Mouse (Mus musculus) ovary, postnatal 36 days (tissue): ENCODE measurements at regions not wholly inside any gene's neighbourhood (a gene's known extent, or its start where the extent isn't known, plus 50 kb on each side); places are given as distances from the start of the nearest gene placed in this dataset.
"Not testable (repeated sequence)": the region's sequence is repeated elsewhere in the genome, so short reads cannot be mapped to it uniquely, and the experiment has no call there.

Experiments
- DNase-seq: peaks from one replicate; pipeline ENCODE4 v3.0.0; 2022; ENCODE audit warnings: low spot score, mixed read lengths

DNA sequence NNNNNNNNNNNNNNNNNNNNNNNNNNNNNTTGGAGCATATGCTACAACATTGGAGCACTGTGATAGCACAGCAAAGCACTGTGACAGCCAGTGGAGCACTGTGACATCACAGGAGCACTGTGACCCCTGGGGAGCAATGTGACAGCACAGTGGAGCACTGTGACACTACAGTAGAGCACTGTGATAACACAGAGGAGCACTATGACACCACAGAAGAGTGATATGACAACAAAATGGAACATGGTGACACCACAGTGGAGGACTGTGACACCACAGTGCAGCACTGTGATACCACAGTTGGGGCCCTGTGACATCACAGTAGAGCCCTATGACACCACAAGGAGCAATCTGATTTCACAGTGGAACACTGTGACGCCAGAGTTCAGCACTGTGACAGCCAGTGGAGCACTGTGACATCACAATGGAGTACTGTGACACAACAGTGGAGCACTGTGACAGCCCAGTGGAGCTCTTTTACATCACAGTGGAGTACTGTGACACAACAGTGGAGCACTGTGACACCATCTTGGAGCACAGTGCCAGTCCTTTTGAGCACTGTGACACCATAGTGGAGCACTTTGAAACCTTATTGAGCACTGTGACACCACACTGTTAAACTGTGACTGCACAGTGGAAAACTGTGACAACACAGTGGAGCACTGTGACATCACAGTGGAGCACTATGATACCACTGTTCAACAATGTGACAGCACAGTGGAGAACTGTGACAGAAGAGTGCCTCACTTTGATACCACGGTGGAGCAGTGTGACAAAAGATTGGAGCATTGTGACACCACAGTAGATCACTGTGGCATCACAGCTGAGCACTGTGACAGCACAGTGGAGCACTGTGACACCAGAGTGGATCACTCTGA, 116.9 kb upstream of the Vmn1r2 start:
- peak; percentile 1 for DNase-seq

DNA sequence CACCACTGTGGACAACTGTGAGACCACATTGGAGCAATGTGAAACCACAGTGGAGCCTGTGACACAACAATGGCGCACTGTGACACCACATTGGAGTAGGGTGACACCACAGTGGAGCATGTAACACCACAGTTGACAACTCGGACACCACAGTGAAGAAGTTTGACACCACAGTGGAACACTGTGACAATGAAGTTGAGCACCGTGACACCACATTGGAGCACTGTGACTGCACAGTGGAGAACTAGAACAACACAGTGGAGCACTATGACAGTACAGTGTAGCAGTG, 116.3 kb upstream of the Vmn1r2 start:
- DNase-seq: no peak

DNA sequence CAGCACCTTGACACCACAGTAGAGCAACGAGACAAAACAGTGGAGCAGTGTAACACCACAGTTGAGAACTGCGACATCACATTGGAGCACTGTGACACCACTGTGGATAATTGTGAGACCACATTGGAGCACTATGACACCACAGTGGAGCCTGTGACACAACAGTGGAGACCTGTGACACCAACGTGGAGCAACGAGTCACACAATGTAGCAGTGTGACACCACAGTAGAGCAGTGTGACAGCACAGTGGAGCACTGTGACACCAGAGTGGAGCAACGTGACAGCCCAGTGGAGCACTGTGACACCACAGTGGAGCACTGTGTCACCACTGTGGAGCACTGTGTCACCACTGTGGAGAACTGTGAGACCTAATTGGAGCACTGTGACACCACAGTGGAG, 115.9 kb upstream of the Vmn1r2 start:
- no peak for DNase-seq

DNA sequence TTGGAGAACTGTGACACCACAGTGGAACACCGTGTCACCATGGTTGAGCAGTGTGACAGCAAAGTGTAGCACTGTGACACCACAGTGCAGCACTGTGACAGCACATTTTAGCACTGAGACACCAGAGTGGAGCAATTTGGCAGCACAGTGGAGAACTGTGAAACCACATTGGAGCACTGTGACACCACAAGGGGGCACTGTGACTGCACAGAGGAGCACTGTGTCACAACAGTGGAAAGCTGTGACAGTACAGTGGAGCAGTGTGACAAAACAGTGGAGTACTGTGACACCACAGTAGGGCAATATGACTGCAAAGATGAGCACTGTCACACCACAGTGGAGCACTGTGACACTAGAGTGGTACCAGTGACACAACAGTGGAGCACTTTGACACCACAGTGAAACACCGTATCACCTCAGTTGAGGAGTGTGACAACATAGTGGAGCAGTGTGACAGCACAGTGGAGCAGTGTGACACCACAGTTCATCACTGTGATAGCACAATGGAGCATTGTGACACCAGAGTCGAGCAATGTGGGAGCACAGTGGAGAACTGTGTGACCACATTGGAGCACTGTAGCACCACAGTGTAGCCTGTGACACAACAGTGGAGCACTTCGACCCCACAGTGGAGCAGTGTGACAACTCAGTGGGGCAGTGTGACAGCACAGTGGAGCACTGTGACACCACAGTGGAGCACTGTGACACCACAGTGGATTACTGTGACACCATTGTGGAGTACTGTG, 114.6 kb upstream of the Vmn1r2 start:
- DNase-seq: peak; percentile 3

DNA sequence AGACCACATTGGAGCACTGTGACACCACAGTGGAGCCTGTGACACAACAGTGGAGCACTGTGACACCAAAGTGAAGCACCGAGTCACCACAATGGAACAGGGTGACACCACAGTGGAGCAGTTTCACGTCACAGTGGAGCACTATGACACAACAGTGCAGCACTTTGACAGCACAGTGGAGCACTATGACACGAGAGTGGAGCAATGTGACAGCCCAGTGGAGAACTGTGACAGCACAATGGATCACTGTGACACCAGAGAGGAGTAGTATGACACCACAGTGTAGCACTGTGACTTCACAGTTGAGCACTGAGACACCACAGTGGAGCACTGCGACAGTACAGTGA, 114.1 kb upstream of the Vmn1r2 start:
- no peak for DNase-seq

DNA sequence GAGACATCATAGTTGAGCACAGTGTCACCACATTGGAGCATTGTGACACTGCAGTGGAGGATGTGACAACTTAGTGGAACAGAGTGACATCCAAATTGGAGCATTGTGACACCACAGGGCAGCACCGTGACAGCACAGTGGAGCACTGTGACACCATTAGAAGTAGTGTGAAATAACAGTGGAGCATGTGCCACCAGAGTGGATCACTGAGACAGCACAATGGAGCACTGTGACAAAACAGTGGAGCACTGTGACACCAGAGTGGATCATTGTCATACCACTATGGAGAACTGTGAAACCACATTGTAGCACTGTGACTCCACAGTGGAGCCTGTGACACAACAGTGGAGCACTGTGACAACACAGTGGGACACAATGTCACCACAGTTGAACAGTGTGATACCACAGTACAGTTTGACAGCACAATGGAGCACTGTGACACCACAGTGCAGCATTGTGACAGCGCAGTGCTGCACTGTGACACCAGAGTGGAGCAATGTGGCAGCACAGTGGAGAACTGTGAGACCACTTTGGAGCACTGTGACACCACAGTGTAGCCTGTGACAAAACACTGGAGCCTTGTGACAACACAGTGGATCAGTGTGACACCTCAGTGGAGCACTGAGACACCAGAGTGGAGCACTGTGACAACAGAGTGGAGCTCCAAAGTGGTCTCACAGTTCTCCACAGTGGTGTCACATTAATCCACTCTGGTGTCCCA, 113.5 kb upstream of the Vmn1r2 start:
- DNase-seq: peak; percentile 1

DNA sequence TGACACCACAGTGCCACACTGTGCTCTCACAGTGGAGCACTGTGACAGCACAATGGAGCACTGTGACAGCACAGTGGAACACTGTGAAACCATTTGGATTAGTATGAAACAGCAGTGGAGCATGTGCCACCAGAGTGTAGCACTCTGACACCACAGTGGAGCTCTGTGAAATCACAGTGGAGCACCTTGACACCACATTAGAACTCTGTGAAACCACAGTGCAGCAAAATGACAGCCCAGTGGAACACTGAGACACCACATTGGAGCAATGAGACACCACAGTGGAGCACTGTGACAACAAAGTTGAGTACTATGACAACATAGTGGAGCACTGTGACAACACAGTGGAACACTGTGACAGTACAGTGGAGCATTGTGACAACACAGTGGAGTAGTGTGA, 112.2 kb upstream of the Vmn1r2 start:
- no peak for DNase-seq

DNA sequence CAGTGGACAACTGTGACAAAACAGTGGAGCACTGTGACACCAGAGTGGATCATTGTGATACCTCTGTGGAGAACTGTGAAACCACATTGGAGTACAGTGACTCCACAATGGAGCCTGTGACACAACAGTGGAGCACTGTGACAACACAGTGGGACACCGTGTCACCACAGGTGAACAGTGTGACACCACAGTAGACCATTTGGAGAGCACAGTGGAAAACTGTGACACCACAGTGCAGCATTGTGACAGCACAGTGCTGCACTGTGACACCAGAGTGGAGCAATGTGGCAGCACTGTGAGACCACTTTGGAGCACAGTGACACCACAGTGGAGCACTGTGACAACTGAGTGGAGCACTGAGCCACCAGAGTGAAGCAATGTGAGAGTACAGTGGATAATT, 111.7 kb upstream of the Vmn1r2 start:
- DNase-seq: peak; percentile 1

DNA sequence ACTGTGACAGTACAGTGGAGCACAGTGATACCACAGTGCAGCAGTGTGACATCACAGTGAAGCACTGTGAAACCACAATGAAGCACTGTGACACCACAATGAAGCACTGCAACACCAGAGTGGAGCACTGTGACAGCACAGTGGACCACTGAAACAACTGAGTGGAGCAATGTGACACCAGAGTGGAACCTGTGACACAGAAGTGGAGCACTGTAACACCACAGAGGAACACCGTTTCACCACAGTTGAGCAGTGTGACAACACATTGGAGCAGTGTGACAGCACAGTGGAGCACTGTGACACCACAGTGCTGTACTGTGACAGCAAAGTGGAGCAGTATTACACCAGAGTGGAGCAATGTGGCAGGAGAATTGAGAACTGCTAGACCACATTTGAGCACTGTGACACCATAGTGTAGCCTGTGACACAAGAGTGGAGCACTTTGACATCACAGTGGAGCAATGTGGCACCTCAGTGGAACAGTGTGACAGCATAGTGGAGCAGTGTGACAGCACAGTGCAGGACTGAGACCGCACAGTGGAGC, 107.5 kb upstream of the Vmn1r2 start:
- peak; percentile 2 for DNase-seq

DNA sequence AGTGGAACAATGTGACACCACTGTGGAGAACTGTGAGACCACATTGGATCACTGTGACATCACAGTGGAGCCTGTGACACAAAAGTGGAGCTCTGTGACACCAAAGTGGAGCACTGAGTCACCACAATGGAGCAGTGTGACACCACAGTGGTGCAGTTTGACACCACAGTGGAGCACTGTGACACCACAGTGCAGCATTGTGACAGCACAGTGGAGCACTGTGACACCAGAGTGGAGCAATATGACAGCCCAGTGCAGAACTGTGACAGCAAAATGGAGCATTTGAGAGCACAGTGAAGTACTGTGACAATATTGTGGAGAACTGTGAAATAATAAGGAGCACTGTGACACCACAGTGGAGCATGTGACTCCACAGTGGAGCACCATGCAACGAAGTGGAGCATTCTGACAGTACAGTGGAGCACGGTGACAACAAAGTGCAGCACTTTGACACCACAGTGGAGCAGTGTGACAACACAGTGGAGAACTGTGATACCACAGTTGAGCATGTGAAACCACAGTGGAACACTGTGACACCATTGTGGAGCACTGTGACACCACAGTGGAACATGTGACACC, 105.0 kb upstream of the Vmn1r2 start:
- DNase-seq: peak; percentile 1

DNA sequence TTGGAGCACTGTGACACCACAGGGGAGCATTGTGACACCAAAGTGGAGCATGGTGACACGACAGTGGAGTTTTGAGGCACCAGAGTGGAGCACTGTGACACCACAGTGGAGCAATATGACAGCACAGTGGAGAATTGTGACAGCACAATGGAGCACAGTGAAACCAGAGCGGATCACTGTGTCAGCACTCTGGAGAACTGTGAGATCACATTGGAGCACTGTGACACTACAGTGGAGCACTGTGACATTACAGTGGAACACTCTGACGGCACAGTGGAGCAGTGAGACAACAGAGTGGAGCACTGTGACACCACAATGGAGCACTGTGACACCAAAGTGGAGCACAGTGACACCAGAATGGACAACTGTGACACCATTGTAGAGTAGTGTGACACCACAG, 103.2 kb upstream of the Vmn1r2 start:
- DNase-seq: no peak

DNA sequence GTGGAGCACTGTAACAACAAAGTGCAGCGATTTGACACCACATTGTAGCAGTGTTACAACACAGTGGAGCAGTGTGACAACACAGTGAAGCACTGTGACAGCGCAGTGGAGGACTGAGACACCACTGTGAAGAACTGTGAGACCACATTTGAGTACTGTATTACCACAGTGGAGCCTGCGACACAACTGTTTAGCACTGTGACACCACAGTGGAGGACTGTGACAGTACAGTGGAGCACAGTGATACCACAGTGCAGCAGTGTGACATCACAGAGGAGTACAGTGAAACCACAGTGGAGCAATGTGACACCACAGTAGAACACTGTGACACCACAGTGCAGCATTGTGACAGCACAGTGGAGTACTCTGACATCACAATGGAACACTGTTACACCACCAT, 102.5 kb upstream of the Vmn1r2 start:
- DNase-seq: peak; percentile 2

DNA sequence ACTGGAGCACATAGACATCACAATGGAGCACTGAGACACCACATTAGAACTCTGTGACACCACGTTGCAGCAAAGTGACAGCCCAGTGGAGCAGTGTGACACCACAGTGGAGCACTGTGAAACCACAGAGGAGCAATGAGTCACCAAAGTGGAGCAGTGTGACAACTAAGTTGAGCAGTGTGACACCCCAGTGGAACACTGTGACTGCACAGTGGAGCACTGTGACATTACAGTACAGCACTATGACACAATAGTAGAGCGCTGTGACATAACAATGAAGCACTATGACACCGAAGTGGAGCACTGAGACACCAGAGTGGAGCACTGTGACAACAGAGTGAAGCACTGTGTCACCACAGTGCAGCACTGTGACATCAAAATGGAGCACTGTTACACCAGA, 101.8 kb upstream of the Vmn1r2 start:
- DNase-seq: not testable (repeated sequence)

DNA sequence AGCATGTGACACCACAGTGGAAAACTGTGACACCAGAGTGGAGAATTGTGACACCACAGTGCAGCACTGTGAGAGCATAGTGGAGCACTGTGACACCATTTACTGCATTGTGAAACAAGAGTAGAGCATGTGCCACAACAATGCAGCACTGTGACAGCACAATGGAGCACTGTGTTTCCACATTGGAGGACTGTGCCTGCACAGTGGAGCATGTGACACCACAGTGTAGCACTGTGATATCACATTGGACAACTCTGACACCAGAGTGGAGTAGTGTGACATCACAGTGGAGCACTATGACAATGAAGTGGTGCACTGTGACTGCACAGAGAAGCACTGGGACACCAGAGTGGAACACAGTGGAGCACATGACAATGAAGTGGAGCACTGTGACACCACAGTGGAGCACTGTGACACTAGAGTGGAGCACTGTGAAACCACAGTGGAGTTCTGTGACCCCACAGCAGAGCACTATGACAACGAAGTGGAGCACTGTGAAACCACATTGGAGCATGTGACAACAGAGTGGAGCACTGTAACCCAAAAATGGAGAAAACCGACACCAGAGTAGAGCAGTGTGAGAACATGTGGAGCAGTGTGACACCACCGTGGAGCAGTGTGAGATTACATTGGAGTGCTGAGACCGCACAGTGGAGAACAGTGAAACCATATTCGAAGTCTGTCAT, 100.9 kb upstream of the Vmn1r2 start:
- DNase-seq: no peak

DNA sequence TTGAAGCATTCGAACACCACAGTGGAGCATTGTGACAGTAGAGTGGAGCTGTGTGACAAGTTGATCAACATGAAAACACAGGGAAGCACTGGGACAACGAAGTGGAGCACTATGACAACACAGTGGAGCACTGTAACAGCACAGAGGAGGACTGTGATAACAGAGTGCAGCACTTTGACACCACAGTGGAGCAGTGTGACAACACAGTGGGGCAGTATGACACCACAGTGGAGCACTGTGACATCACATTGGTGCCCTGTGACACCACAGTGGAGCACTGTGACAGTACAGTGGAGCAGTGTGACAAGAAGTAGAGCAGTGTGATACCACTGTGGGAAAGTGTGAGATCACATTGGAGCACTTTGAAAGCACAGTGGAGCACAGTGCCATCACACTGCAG, 99.9 kb upstream of the Vmn1r2 start:
- peak; percentile 2 for DNase-seq

DNA sequence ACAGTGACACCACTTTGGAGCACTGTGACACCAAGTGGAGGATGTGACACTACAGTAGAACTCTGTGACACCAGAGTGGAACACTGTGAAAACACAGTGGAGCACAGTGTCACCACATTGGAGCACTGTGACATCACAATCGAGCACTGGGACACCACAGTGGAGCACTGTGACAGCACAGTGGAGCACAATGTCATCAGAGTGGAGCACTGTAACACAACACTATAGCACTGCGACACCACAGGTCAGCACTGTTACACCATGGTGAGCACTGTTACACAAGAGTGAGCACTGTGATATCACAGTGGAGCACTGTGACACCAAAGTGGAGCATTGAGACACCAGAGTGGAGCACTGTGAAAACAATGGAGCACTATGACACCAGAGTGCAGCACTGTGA, 99.5 kb upstream of the Vmn1r2 start:
- peak; percentile 8 for DNase-seq

DNA sequence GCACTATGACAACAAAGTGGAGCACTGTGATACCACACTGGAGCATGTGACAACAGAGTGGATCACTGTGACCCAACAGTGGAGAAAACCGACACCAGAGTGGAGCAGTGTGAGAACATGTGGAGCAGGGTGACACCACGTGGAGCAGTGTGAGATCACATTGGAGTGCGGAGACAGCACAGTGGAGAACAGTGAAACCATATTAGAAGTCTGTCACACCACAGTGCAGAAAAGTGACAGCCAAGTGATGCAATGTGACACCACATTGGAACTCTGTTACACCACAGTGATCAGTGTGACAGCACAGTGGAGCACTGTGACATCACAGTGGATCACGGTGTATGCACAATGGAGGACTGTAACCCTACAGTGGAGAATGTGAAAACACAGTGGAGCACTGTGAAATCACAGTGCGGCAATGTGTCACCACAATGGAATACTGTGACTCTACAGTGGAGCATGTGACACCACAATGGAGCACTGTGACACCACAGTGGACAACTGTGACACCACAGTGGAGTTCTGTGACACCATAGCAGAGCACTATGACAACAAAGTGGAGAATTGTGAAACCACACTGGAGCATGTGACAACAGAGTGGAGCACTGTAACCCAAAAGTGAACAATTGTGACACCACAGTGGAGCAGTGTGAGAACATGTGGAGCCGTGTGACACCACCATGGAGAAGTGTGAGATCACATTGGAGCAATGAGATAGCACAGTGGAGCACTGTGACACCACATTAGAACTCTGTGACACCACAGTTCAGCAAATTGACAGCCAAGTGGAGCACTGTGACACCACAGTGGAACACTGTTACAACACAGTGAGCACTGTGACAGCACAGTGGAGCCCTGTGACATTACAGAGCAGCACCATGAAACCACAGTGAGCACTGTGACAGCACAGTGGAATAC, 98.6 kb upstream of the Vmn1r2 start:
- DNase-seq: peak; percentile 1

DNA sequence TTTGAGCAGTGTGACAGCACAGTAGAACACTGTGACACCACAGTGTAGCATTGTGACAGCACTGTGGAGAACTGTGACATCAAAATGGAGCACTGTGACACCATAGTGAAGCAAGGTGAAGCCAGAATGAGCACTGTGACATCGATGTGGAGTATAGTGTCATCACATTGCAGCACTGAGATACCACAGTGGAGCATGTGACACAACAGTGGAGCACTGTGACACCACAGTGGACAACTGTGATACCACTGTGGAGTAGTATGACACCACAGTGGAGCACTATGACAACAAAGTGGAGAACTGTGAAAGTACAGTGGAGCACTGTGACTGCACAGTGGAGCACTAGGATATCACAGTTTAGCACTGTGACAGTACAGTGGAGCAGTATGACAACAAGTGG, 97.8 kb upstream of the Vmn1r2 start:
- DNase-seq: no peak

DNA sequence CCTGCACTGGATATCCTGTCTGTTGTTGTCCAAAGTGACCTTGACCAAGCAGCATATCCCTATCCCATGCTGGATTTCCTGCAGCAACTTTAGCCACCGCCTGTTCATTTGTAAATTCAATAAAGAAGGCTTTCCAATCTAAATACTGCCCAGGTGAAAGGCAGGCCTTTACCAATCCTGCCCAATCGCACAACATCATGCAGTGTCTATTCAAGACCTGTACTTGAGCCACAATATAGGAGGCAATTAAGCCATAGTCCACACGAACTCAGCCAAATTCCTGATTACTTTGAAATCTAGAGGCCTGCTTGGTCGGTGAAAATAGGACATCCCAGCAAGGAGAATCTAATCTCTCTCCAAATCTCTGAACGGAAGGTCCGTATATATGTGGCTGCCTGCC, 95.8 kb upstream of the Vmn1r2 start:
- not testable (repeated sequence) for DNase-seq

DNA sequence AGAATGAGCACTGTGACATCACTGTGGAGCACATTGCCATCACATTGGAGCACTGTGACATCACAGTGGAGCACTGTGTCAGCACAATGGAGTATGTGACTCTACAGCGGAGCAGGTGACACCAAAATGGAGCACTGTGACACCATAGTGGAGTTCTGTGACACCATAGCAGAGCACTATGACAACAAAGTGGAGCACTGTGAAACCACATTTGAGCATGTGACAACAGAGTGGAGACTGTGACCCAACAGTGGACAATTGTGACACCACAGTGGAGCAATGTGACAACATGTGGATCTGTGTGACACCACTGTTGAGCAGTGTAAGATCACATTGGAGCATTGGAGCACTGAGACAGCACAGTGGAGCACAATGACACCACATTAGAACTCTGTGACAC, 87.2 kb upstream of the Vmn1r2 start:
- no peak for DNase-seq
